Mouse (Mus musculus) hindbrain, postnatal 0 days (tissue): Measurements from ENCODE around the gene Nup85. TPM values are rescaled to one million over a fixed set of nuclear protein-coding genes. Genes with fewer than 3 reads are reported as not detected.

ENCODE experiments used
- ATAC-seq: fragments of 200-750 bp; cut with Nextera tagmentation; 2 replicates; pipeline ENCODE4 v1.8.0; 2017; ENCODE audit warnings: mild to moderate bottlenecking, moderate TSS enrichment, moderate library complexity
- DNase-seq: peaks from one replicate; pipeline ENCODE4 v3.0.0-alpha.2; 2015; ENCODE audit warnings: low spot score
- H3K27ac ChIP-seq: fragments of 300-500 bp; sonication (generic); 2 replicates; pipeline ENCODE4 v1.5.1; 2014; ENCODE audit warnings: mild to moderate bottlenecking
- H3K27me3 ChIP-seq: fragments of 300-500 bp; sonication (generic); 2 replicates; pipeline ENCODE4 v1.6.1; 2014; ENCODE audit warnings: low read length, mixed read lengths; ENCODE audit not compliant: insufficient read depth
- H3K36me3 ChIP-seq: fragments of 300-500 bp; sonication (generic); 2 replicates; pipeline ENCODE4 v1.6.1; 2014; ENCODE audit warnings: low read length, mixed read lengths; ENCODE audit not compliant: insufficient read depth
- H3K4me1 ChIP-seq: fragments of 300-500 bp; sonication (generic); 2 replicates; pipeline ENCODE4 v1.6.1; 2014; ENCODE audit warnings: antibody characterized with exemption, low read length, mixed read lengths; ENCODE audit not compliant: insufficient read depth
- H3K4me2 ChIP-seq: fragments of 300-500 bp; sonication (generic); 2 replicates; pipeline ENCODE4 v1.6.1; 2014; ENCODE audit warnings: low read depth, mild to moderate bottlenecking, low read length, moderate library complexity, mixed read lengths
- H3K4me3 ChIP-seq: fragments of 300-500 bp; sonication (generic); 2 replicates; pipeline ENCODE4 v1.5.1; 2014; ENCODE audit warnings: low read length
- H3K9ac ChIP-seq: fragments of 300-500 bp; sonication (generic); replicated peaks from 2 replicates; pipeline ENCODE4 v1.6.1; 2014; ENCODE audit warnings: mild to moderate bottlenecking, low read length, moderate library complexity, mixed read lengths
- H3K9me3 ChIP-seq: fragments of 300-500 bp; sonication (generic); 2 replicates; pipeline ENCODE4 v1.6.1; 2016; ENCODE audit warnings: low read length, mixed read lengths
- CTCF ChIP-seq: IDR thresholded peaks from 2 replicates; pipeline ENCODE4 v1.5.1; 2016; ENCODE audit warnings: antibody characterized with exemption, control low read depth, low read depth
- WGBS: fragments of 180-500 bp; shearing (Covaris S2); extraction: QIAGEN DNeasy Blood & Tissue Kit; methylation state at CpG from one replicate; pipeline ENCODE4 v1.1.7; 2014; 5-methylcytosine and 5-hydroxymethylcytosine counted together
- polyA plus RNA-seq: library from polyadenylated mRNA; unstranded; fragments of >200 nt; fragmentation: Nextera tagmentation; extraction: Ambion mirVana; gene quantifications from 2 replicates; pipeline ENCODE4 v1.2.1, GENCODE M21; 2015
- total RNA-seq: library from RNA; depleted of rRNA; stranded (reverse); fragments of >200 nt; gene quantifications from 2 replicates; pipeline ENCODE4 v1.2.3, GENCODE M21; 2014

Gene Nup85
- total and polyA plus RNA-seq, 2 experiments from 2014 or later = 61.9 to 80.7 TPM

- peaks cover 18% of the 10 kb centered on the region for H3K36me3 ChIP-seq
- DNase-seq (no peak), ATAC-seq (no peak)
- no peak overlapping the region for H3K4me3 ChIP-seq
- no peak overlapping the region for H3K27ac ChIP-seq
- H3K27me3 ChIP-seq = no peaks in the 10 kb centered on the region
- 76% methylated on average over 9 of the region's 9 CpGs for WGBS
- H3K4me1 ChIP-seq = peaks cover 7% of the 10 kb centered on the region; the same call in 1 of the 2 replicates
- no peak for TF ChIP-seq CTCF
- H3K9me3 ChIP-seq = no peaks in the 10 kb centered on the region
- no peak overlapping the region for H3K4me2 ChIP-seq
- no peak overlapping the region for H3K9ac ChIP-seq
These were observed 61.6 kb downstream of the Nup85 start for GRCm38 (mm10) chr11:115625877-115626276.

DNA sequence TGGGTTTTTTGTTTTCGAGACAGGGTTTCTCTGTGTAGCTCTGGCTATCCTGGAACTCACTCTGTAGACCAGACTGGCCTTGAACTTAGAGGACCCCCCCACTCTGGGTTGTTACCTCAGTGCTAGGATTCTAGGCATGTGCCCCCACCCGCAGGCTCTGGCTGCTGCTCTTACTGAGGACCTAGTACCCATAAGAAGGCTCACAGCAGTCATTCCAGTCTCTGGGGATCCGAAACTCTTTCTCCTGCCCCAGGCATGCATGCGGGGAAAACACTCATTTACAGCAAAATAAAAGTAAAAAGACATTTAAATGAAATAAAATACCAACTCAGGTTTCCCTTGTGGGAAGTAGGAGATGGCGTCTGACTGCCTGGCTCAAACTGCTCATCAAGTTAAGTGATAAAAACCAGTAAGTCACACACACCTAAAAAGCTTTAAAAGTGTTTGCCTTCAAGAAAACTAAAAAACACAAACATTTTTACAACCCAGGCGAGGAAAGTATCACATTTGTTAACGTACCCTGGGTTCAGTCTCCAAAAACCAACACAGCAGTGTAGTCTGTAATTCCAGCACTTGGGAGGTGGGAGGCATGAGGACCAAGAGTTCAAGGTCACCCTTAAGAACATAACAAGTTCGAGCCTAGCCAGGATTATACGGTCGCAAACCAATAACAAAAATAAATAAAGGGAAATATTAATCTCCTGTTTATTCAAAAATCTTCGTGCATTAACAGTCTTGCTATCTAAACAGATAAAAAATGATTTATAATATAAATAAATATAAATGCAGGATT is 62.8 kb downstream of the Nup85 start:
- Histone ChIP-seq H3K9ac (peak overlapping the region; percentile 56), H3K9me3 (no peaks in the 10 kb centered on the region), H3K36me3 (0 out of 2 replicates have a peak, but pooled peaks cover 11% of the 10 kb centered on the region), H3K4me1 (peaks cover 7% of the 10 kb centered on the region; the same call in 1 of the 2 replicates), H3K27me3 (no peaks in the 10 kb centered on the region), H3K27ac (peak overlapping the region; percentile 51; the same call in 1 of the 2 replicates), H3K4me3 (peak overlapping the region; percentile 56), H3K4me2 (peak overlapping the region; percentile 72)
- DNase-seq = no peak
- no peak for TF ChIP-seq CTCF
- 52% methylated on average over 11 of the region's 11 CpGs for WGBS
- ATAC-seq = no peak

GRCm38 (mm10) chr11:115627705-115628464 is 63.7 kb downstream of the Nup85 start, which contains the start of gene Slc25a19:
Slc25a19 (minus strand) TSS chr11:115628295.
- under 1% methylated on average over 47 of the region's 47 CpGs for whole genome bisulfite sequencing
- ATAC-seq = peak; percentile 99
- TF ChIP-seq CTCF = no peak; the same call in 1 of the 2 replicates

GRCm38 (mm10) chr11:115628465-115629101 is 64.3 kb downstream of the Nup85 start:
- peak overlapping the region; percentile 56 for H3K4me3 ChIP-seq
- peaks cover 7% of the 10 kb centered on the region; the same call in 1 of the 2 replicates for H3K4me1 ChIP-seq
- DNase-seq = no peak
- 58% methylated on average over 13 of the region's 13 CpGs for WGBS
- no peaks in the 10 kb centered on the region for H3K36me3 ChIP-seq
- TF ChIP-seq CTCF = no peak
- no peaks in the 10 kb centered on the region for H3K27me3 ChIP-seq
- H3K9me3 ChIP-seq = no peaks in the 10 kb centered on the region
- no peak overlapping the region for H3K27ac ChIP-seq
- H3K9ac ChIP-seq = no peak overlapping the region
- ATAC-seq = peak; percentile 33
- H3K4me2 ChIP-seq = peak overlapping the region; percentile 72

More at GRCm38 (mm10) chr11:115627705-115628464, 63.7 kb downstream of the Nup85 start, which contains the start of gene Slc25a19:
- H3K27ac ChIP-seq = peak within 1 kb of the TSS; percentile 51; the same call in 1 of the 2 replicates
- H3K36me3 ChIP-seq = 0 out of 2 replicates have a peak, but pooled peaks cover 2% of the 10 kb centered on the region
- peak within 1 kb of the TSS; percentile 72 for H3K4me2 ChIP-seq
- peaks cover 7% of the 10 kb centered on the region; the same call in 1 of the 2 replicates for H3K4me1 ChIP-seq
- DNase-seq = peak; percentile 99
- H3K9ac ChIP-seq = peak within 1 kb of the TSS; percentile 56
- H3K27me3 ChIP-seq = no peaks in the 10 kb centered on the region
- no peaks in the 10 kb centered on the region for H3K9me3 ChIP-seq
- H3K4me3 ChIP-seq = peak within 1 kb of the TSS; percentile 56

DNA sequence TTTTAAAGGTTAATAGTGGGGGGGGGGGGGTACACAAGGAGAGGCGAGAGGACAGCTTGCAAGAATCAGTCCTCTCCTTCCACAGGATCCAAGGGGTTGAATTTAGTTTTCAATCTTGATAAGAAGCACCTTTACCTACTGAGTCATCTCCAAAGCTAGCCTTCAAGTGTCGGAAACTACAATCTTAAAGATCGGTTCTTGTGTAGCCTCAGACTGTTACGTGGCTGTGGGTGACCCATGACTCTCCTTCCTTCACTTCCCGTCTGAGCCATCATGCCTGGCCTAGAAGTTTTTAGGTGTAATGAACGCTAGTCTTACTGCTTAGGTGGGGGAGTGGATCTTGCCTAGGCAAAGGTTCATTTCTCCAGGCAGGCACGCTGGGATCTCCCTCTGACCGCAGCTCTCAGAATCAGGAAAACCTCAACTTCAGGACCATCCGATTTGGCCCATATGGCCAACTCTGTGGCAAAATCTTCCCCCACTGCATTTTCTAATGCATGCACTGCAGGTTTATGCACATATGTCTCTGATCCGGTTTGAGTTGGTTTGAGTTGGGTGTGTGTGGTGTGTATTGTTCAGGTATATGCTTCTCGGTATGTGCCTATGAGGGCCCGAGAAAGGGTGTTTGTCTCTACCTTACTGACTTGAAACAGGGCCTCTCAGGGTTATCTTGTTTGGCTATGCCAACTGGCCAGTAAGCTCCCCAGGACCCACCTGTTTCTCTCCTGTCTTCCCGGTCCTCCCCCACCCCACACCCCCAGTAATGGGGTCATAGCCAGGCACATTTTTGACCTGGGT is 65.7 kb downstream of the Nup85 start:
- DNase-seq (no peak), ATAC-seq (no peak)
- Histone ChIP-seq H3K9me3 (no peaks in the 10 kb centered on the region), H3K9ac (no peak overlapping the region), H3K36me3 (no peaks in the 10 kb centered on the region), H3K4me1 (peaks cover 7% of the 10 kb centered on the region; the same call in 1 of the 2 replicates), H3K27me3 (no peaks in the 10 kb centered on the region), H3K4me2 (no peak overlapping the region), H3K27ac (no peak overlapping the region), H3K4me3 (no peak overlapping the region)
- TF ChIP-seq CTCF = no peak
- 87% methylated on average over 13 of the region's 13 CpGs for whole genome bisulfite sequencing
